Mouse (Mus musculus) heart, adult 2 months (tissue): ENCODE data around the gene Gm20431.

Experiments
- EP300 ChIP-seq: fragments of 200-500 bp; IDR thresholded peaks from 2 replicates; pipeline ENCODE4 v1.6.1; 2011; ENCODE audit warnings: low read depth, low read length, control low read depth; ENCODE audit not compliant: insufficient read depth
- POLR2A ChIP-seq: fragments of 200-500 bp; IDR thresholded peaks from 2 replicates; pipeline ENCODE4 v1.6.1; 2011; ENCODE audit warnings: mild to moderate bottlenecking, low read depth, low read length, control low read depth; ENCODE audit not compliant: insufficient read depth

DNA sequence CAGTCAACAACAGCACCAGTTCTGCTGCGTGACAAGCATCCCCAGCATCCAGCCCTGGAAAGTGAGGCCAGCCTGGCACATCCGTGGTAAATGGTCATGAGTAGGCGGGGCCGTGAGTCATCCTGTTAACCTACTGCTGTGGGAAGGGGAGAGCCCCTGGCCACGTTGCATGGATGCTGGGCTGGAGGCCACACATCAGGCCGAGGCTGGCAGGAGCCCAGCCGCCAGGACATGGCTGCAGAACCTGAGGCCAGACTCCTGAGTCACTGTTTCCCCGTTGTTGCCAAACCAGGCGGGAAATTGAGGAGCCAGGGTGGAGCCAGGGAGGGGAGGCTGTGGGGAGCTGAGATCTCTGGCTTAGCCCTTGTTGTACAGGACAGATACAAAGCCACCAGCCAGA is 86.5 kb downstream of the Gm20431 start:
- TF ChIP-seq EP300 (0 out of 2 replicates have a peak, but pooled peaks have one; percentile 23), POLR2A (no peak)
